Mouse (Mus musculus) CD4-positive helper T cell, adult 2 months (primary cell): ENCODE results near the gene P2rx2.

Source experiments
- DNase-seq: peaks from one replicate; pipeline ENCODE4 v3.0.0-alpha.2; 2012; ENCODE audit warnings: low read depth, missing footprints, low spot score

Gene P2rx2

GRCm38 (mm10) chr5:110342648-110343284 lies at the start of gene P2rx2:
Gene P2rx2, minus strand, starts transcription at chr5:110343212.
- DNase-seq: peak; percentile 21

GRCm38 (mm10) chr5:110392727-110393126 lies 49.7 kb upstream of the P2rx2 start:
- no peak for DNase-seq

- peak; percentile 9 for DNase-seq
Measured at GRCm38 (mm10) chr5:110390631-110391030, 47.6 kb upstream of the P2rx2 start.

- DNase-seq: no peak
Measured at GRCm38 (mm10) chr5:110387332-110387731, 44.3 kb upstream of the P2rx2 start.

GRCm38 (mm10) chr5:110386371-110387330 lies 43.6 kb upstream of the P2rx2 start:
- DNase-seq: peak; percentile 32

- no peak for DNase-seq
Measured at GRCm38 (mm10) chr5:110385263-110385662, 42.3 kb upstream of the P2rx2 start.

GRCm38 (mm10) chr5:110384491-110384890 lies 41.5 kb upstream of the P2rx2 start:
- DNase-seq: no peak

GRCm38 (mm10) chr5:110379823-110380222 lies 36.8 kb upstream of the P2rx2 start:
- no peak for DNase-seq

- DNase-seq: no peak
Measured at GRCm38 (mm10) chr5:110379086-110379485, 36.1 kb upstream of the P2rx2 start.

- no peak for DNase-seq
Measured at GRCm38 (mm10) chr5:110378181-110378583, 35.2 kb upstream of the P2rx2 start.

- peak; percentile 55 for DNase-seq
Measured at GRCm38 (mm10) chr5:110376802-110377433, 33.9 kb upstream of the P2rx2 start.

GRCm38 (mm10) chr5:110363822-110364545 lies 21.0 kb upstream of the P2rx2 start:
- no peak for DNase-seq

GRCm38 (mm10) chr5:110363179-110363821 lies 20.3 kb upstream of the P2rx2 start:
- DNase-seq: peak; percentile 71

GRCm38 (mm10) chr5:110362813-110363178 lies 19.8 kb upstream of the P2rx2 start:
- no peak for DNase-seq

- DNase-seq: no peak
Measured at GRCm38 (mm10) chr5:110361465-110361864, 18.5 kb upstream of the P2rx2 start.

GRCm38 (mm10) chr5:110357531-110358179 lies 14.6 kb upstream of the P2rx2 start:
- DNase-seq: peak; percentile 80

- DNase-seq: peak; percentile 27
Measured at GRCm38 (mm10) chr5:110354716-110355115, 11.7 kb upstream of the P2rx2 start.

- no peak for DNase-seq
Measured at GRCm38 (mm10) chr5:110347006-110347405, 4.0 kb upstream of the P2rx2 start.

- no peak for DNase-seq
Measured at GRCm38 (mm10) chr5:110345553-110345952, 2.5 kb upstream of the P2rx2 start.

- DNase-seq: no peak
Measured at GRCm38 (mm10) chr5:110344524-110344923, 1.5 kb upstream of the P2rx2 start, which contains the start of gene Lrcol1. Gene Lrcol1, plus strand, starts transcription at chr5:110344730.
